Comparison of ENCODE assay signal across 11 mouse cellular contexts in genomic region chr1:78204341-78204740, GRCm38 (mm10). TPM values are rescaled to one million over a fixed set of nuclear protein-coding genes. Genes with fewer than 3 reads are reported as not detected.
DNase-seq lines count a peak whose midpoint lies in the region; ATAC-seq lines count a peak whose summit lies in the region.
"Had no signal": no experiment of that assay in that cellular context is flagged by ENCODE, and none has a peak within 500 bp of the region (broad histone marks: within the 10 kb centered on the region; RNA-seq: fewer than 3 reads in every experiment).

No protein-coding gene starts in this region.

- H3K27ac ChIP-seq in kidney, embryonic 15.5 days: no peak overlapping the region
- H3K27ac ChIP-seq in hindbrain, embryonic 10.5 days: no peak overlapping the region
- H3K27ac ChIP-seq in intestine, embryonic 16.5 days (ENCODE audit: low read length): no peak overlapping the region
- no peak overlapping the region for H3K27ac ChIP-seq in neural tube, embryonic 12.5 days
- H3K27ac ChIP-seq: layer of hippocampus, adult 2 months had no signal

- WGBS in kidney, embryonic 15.5 days: 24% methylated on average over 4 of the region's 4 CpGs
- 25% methylated on average over 4 of the region's 4 CpGs for WGBS in hindbrain, embryonic 10.5 days
- WGBS in intestine, embryonic 16.5 days: 17% methylated on average over 4 of the region's 4 CpGs
- 25% methylated on average over 4 of the region's 4 CpGs for WGBS in neural tube, embryonic 12.5 days

- H3K4me3 ChIP-seq in kidney, embryonic 15.5 days (replicated peaks): 0 out of 2 replicates have a peak overlapping the region, but pooled peaks have one; percentile 43
- H3K4me3 ChIP-seq in hindbrain, embryonic 10.5 days: peak overlapping the region; percentile 53
- no peak overlapping the region for H3K4me3 ChIP-seq in intestine, embryonic 16.5 days (ENCODE audit: low read length)
- no peak overlapping the region for H3K4me3 ChIP-seq in neural tube, embryonic 12.5 days

- H3K4me1 ChIP-seq in kidney, embryonic 15.5 days: peaks cover 13% of the 10 kb centered on the region
- H3K4me1 ChIP-seq in hindbrain, embryonic 10.5 days (replicated peaks): peaks cover 48% of the 10 kb centered on the region
- no peaks in the 10 kb centered on the region for H3K4me1 ChIP-seq in intestine, embryonic 16.5 days (ENCODE audit: control insufficient read depth, insufficient read depth, low read length)
- H3K4me1 ChIP-seq in neural tube, embryonic 12.5 days: peaks cover 22% of the 10 kb centered on the region

- no peaks in the 10 kb centered on the region for H3K36me3 ChIP-seq in kidney, embryonic 15.5 days
- no peaks in the 10 kb centered on the region for H3K36me3 ChIP-seq in hindbrain, embryonic 10.5 days
- H3K36me3 ChIP-seq in intestine, embryonic 16.5 days (ENCODE audit: control insufficient read depth, insufficient read depth, low read length): no peaks in the 10 kb centered on the region
- H3K36me3 ChIP-seq in neural tube, embryonic 12.5 days: no peaks in the 10 kb centered on the region

- H3K9me3 ChIP-seq in kidney, embryonic 15.5 days (replicated peaks): no peaks in the 10 kb centered on the region
- H3K9me3 ChIP-seq in hindbrain, embryonic 10.5 days: no peaks in the 10 kb centered on the region
- H3K9me3 ChIP-seq in intestine, embryonic 16.5 days (ENCODE audit: control insufficient read depth, low read length): no peaks in the 10 kb centered on the region
- no peaks in the 10 kb centered on the region for H3K9me3 ChIP-seq in neural tube, embryonic 12.5 days

- no peak overlapping the region for H3K9ac ChIP-seq in kidney, embryonic 15.5 days
- H3K9ac ChIP-seq in intestine, embryonic 16.5 days (ENCODE audit: low read depth, low read length): no peak overlapping the region
- no peak overlapping the region for H3K9ac ChIP-seq in neural tube, embryonic 12.5 days

- DNase-seq in kidney, adult 18-20 months: no peak
- DNase-seq in hindbrain, embryonic 10.5 days (ENCODE audit: low spot score): peak; percentile 14
- DNase-seq in cerebellum, postnatal 25 days: no peak
- no peak for DNase-seq in frontal cortex, postnatal 36 days (ENCODE audit: low spot score in 2 of 2)
- DNase-seq: gastrocnemius, postnatal 25 days; thymus, postnatal 4 days had no signal

- peak overlapping the region; percentile 58; the same call in 1 of the 2 replicates for H3K4me2 ChIP-seq in kidney, embryonic 15.5 days
- 0 out of 2 replicates have a peak overlapping the region, but pooled peaks have one; percentile 58 for H3K4me2 ChIP-seq in intestine, embryonic 16.5 days (ENCODE audit: low read depth, low read length)
- peak overlapping the region; percentile 56 for H3K4me2 ChIP-seq in neural tube, embryonic 12.5 days (replicated peaks)

- no peak for ATAC-seq in kidney, embryonic 15.5 days (replicated peaks; ENCODE audit: low FRiP score)
- no peak for ATAC-seq in intestine, embryonic 16.5 days
- ATAC-seq in neural tube, embryonic 12.5 days (ENCODE audit: low FRiP score, low read depth): no peak

- H3K27me3 ChIP-seq in kidney, embryonic 15.5 days: peaks cover 98% of the 10 kb centered on the region
- H3K27me3 ChIP-seq in hindbrain, embryonic 10.5 days (ENCODE audit: insufficient read depth, poor library complexity, severe bottlenecking): peaks cover 98% of the 10 kb centered on the region
- H3K27me3 ChIP-seq in intestine, embryonic 16.5 days (replicated peaks; ENCODE audit: control insufficient read depth, insufficient read depth, low read length): peaks cover 89% of the 10 kb centered on the region
- peaks cover 80% of the 10 kb centered on the region for H3K27me3 ChIP-seq in neural tube, embryonic 12.5 days (replicated peaks)

RNA-seq across cellular contexts. Expression of gene Pax3, which starts 7.4 kb away (rescaled TPM):
- 0.12 TPM in 1 of 2 replicates, not detected in the other for polyA plus RNA-seq in kidney, embryonic 15.5 days (2015; fragmentation: Nextera tagmentation; extraction: Ambion mirVana)
- 47.6 and 54.6 TPM in 2 replicates for polyA plus RNA-seq in hindbrain, embryonic 10.5 days (2016; fragmentation: Nextera tagmentation; extraction: Ambion mirVana)
- polyA plus RNA-seq in intestine, embryonic 16.5 days (2015; fragmentation: Nextera tagmentation; extraction: Ambion mirVana): not detected in 2 replicates
- polyA plus RNA-seq in neural tube, embryonic 12.5 days (2016; fragmentation: Nextera tagmentation; extraction: Ambion mirVana): 44.6 and 45.4 TPM in 2 replicates
- polyA plus RNA-seq: liver, adult 2 months had no signal

Comparison
In these comparisons a context has a peak if more than half of its experiments do, and no peak if none do; other contexts are left out.
1. H3K4me3 ChIP-seq: peak in kidney, embryonic 15.5 days (single experiment) and hindbrain, embryonic 10.5 days (single experiment); none in intestine, embryonic 16.5 days (single experiment) and neural tube, embryonic 12.5 days (single experiment).
2. RNA of gene Pax3, which starts 7.4 kb away (polyA plus RNA-seq): 47.6 to 54.6 TPM in hindbrain, embryonic 10.5 days and 44.6 to 45.4 TPM in neural tube, embryonic 12.5 days; 0.12 TPM in kidney, embryonic 15.5 days and not detected in intestine, embryonic 16.5 days; every median in the first group is over 10 times any median in the second.
3. Peak in every context shown above with its lines, with median percentiles within 50 percentile points of each other: H3K4me2 ChIP-seq.